Mouse (Mus musculus) limb, embryonic 14.5 days (tissue): ENCODE measurements around the gene Ppp1r26. TPM values are rescaled to one million over a fixed set of nuclear protein-coding genes. Genes with fewer than 3 reads are reported as not detected.

Experiments
- ATAC-seq: fragments of 200-750 bp; cut with Nextera tagmentation; 2 replicates; pipeline ENCODE4 v1.8.0; 2017; ENCODE audit warnings: low read depth, moderate number of reproducible peaks, moderate TSS enrichment; ENCODE audit not compliant: low FRiP score
- DNase-seq: peaks from one replicate; pipeline ENCODE4 v3.0.0-alpha.2; 2015; ENCODE audit warnings: low spot score
- H3K27ac ChIP-seq: fragments of 300-500 bp; sonication (generic); replicated peaks from 2 replicates; pipeline ENCODE4 v1.5.1; 2014; ENCODE audit warnings: low read depth, mild to moderate bottlenecking, low read length, moderate library complexity, mixed read lengths
- H3K27me3 ChIP-seq: fragments of 300-500 bp; sonication (generic); 2 replicates; pipeline ENCODE4 v1.6.1; 2014; ENCODE audit warnings: low read length, mixed read lengths; ENCODE audit not compliant: control insufficient read depth, insufficient read depth
- H3K36me3 ChIP-seq: fragments of 300-500 bp; sonication (generic); 2 replicates; pipeline ENCODE4 v1.6.1; 2014; ENCODE audit warnings: mild to moderate bottlenecking, low read length, moderate library complexity, mixed read lengths; ENCODE audit not compliant: control insufficient read depth, insufficient read depth
- H3K4me1 ChIP-seq: fragments of 300-500 bp; sonication (generic); 2 replicates; pipeline ENCODE4 v1.6.1; 2014; ENCODE audit warnings: antibody characterized with exemption, low read length, mixed read lengths; ENCODE audit not compliant: control insufficient read depth, insufficient read depth
- H3K4me2 ChIP-seq: fragments of 300-500 bp; sonication (generic); replicated peaks from 2 replicates; pipeline ENCODE4 v1.6.1; 2014; ENCODE audit warnings: low read depth, mild to moderate bottlenecking, low read length, moderate library complexity; ENCODE audit not compliant: severe bottlenecking
- H3K4me3 ChIP-seq: fragments of 300-500 bp; sonication (generic); replicated peaks from 2 replicates; pipeline ENCODE4 v1.5.1; 2014; ENCODE audit warnings: low read length
- H3K9ac ChIP-seq: fragments of 300-500 bp; sonication (generic); 2 replicates; pipeline ENCODE4 v1.6.1; 2014; ENCODE audit warnings: mild to moderate bottlenecking, low read depth, low read length, moderate library complexity; ENCODE audit not compliant: severe bottlenecking
- H3K9me3 ChIP-seq: fragments of 300-500 bp; sonication (generic); 2 replicates; pipeline ENCODE4 v1.6.1; 2016; ENCODE audit warnings: low read length; ENCODE audit not compliant: control insufficient read depth
- POLR2A ChIP-seq: fragments of 200-500 bp; IDR thresholded peaks from 2 replicates; pipeline ENCODE4 v1.8.0; 2012; ENCODE audit warnings: inconsistent platforms, mild to moderate bottlenecking, moderate library complexity, borderline replicate concordance; ENCODE audit not compliant: insufficient read depth, insufficient read length; ENCODE audit errors: extremely low read depth
- WGBS: fragments of 180-500 bp; shearing (Covaris S2); extraction: QIAGEN DNeasy Blood & Tissue Kit; methylation state at CpG from one replicate; pipeline ENCODE4 v1.1.7; 2014; 5-methylcytosine and 5-hydroxymethylcytosine counted together
- polyA plus RNA-seq, 2 experiments: library from polyadenylated mRNA; depleted of rRNA in 1 of 2; stranded (reverse) in 1 of 2; unstranded in 1 of 2; fragments of >200 nt; fragmentation: Nextera tagmentation in 1 of 2; extraction: Ambion mirVana in 1 of 2; gene quantifications; 2 replicates each; pipeline versions ENCODE4 v1.2.1 to v1.2.3; 2012 to 2014

Ppp1r26 gene
- polyA plus RNA-seq, 2 experiments: 4.9 to 12.9 TPM

GRCm38 (mm10) chr2:28407796-28408195 is 38.8 kb upstream of the Ppp1r26 start:
- no peak for ATAC-seq
- TF ChIP-seq POLR2A: no peak
- Histone ChIP-seq H3K9me3 (no peaks in the 10 kb centered on the region), H3K4me1 (no peaks in the 10 kb centered on the region), H3K4me3 (no peak overlapping the region), H3K27ac (no peak overlapping the region), H3K4me2 (no peak overlapping the region), H3K36me3 (no peaks in the 10 kb centered on the region), H3K27me3 (no peaks in the 10 kb centered on the region), H3K9ac (no peak overlapping the region)
- DNase-seq: no peak
- WGBS: 64% methylated on average over 7 of the region's 7 CpGs

- Histone ChIP-seq H3K9me3 (no peaks in the 10 kb centered on the region), H3K36me3 (no peaks in the 10 kb centered on the region), H3K4me1 (no peaks in the 10 kb centered on the region), H3K27me3 (no peaks in the 10 kb centered on the region), H3K4me3 (no peak overlapping the region), H3K9ac (no peak overlapping the region), H3K27ac (no peak overlapping the region), H3K4me2 (no peak overlapping the region)
- WGBS: 63% methylated on average over 4 of the region's 4 CpGs
- no peak for TF ChIP-seq POLR2A
- no peak for DNase-seq
- ATAC-seq: no peak
These were observed 37.5 kb upstream of the Ppp1r26 start for GRCm38 (mm10) chr2:28409144-28409543.

GRCm38 (mm10) chr2:28409566-28409965 is 37.0 kb upstream of the Ppp1r26 start:
- WGBS: 70% methylated on average over 3 of the region's 3 CpGs
- no peaks in the 10 kb centered on the region for H3K9me3 ChIP-seq
- H3K9ac ChIP-seq: no peak overlapping the region
- H3K36me3 ChIP-seq: no peaks in the 10 kb centered on the region
- no peaks in the 10 kb centered on the region for H3K4me1 ChIP-seq
- TF ChIP-seq POLR2A: no peak
- H3K27ac ChIP-seq: no peak overlapping the region
- no peak overlapping the region for H3K4me3 ChIP-seq
- ATAC-seq: no peak
- no peak for DNase-seq
- no peak overlapping the region for H3K4me2 ChIP-seq
- no peaks in the 10 kb centered on the region for H3K27me3 ChIP-seq

DNA sequence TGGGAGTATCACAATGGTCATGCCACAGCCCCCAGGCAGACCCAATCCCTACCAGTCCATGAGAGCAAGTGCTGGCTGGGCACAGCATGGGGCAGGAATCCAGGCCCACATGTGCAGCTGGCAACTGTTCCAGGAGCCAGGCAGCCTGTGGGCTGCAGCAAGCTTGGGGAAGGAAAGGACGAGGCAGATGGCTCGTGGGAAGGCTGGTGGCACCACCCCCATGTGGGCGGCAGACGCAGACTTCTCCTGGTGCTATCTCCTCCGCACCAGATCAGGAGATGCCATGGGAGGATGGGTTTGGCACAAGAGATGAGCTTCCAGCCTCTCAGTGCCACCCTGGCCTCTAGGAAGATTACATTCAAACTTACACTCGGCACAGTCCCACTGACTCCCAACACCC is 33.7 kb upstream of the Ppp1r26 start:
- Histone ChIP-seq H3K27ac (no peak overlapping the region), H3K4me2 (no peak overlapping the region), H3K4me1 (peaks cover 3% of the 10 kb centered on the region; the same call in 1 of the 2 replicates), H3K9me3 (no peaks in the 10 kb centered on the region), H3K27me3 (no peaks in the 10 kb centered on the region), H3K9ac (no peak overlapping the region), H3K4me3 (no peak overlapping the region), H3K36me3 (no peaks in the 10 kb centered on the region)
- ATAC-seq (no peak), DNase-seq (no peak)
- no peak for TF ChIP-seq POLR2A
- WGBS: 87% methylated on average over 6 of the region's 6 CpGs

- no peak overlapping the region for H3K4me2 ChIP-seq
- DNase-seq (no peak), ATAC-seq (no peak)
- no peak for TF ChIP-seq POLR2A
- H3K9me3 ChIP-seq: no peaks in the 10 kb centered on the region
- no peak overlapping the region for H3K9ac ChIP-seq
- 79% methylated on average over 5 of the region's 5 CpGs for WGBS
- no peaks in the 10 kb centered on the region for H3K27me3 ChIP-seq
- H3K27ac ChIP-seq: no peak overlapping the region
- no peaks in the 10 kb centered on the region for H3K36me3 ChIP-seq
- H3K4me3 ChIP-seq: no peak overlapping the region
- peaks cover 3% of the 10 kb centered on the region; the same call in 1 of the 2 replicates for H3K4me1 ChIP-seq
These were observed 32.4 kb upstream of the Ppp1r26 start for GRCm38 (mm10) chr2:28414116-28414756.

DNA sequence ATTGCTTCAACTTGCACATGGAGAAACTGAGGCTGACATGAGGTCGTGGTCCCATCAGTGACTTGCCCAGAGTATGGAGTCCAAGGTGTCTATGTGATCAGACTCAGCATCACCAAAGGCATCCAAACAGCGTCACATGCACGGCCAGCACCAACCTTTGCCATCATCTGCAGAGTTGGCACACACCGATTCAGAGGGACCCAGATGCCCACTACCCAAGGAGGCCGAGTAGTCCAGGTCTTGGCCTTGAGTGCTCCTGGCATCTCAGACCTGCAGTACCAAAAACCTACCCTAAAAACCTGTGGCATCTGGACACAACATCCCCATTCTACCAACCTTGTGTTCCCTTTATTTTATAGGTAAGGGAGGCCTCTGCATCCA is 31.9 kb upstream of the Ppp1r26 start:
- Histone ChIP-seq H3K9me3 (no peaks in the 10 kb centered on the region), H3K4me2 (no peak overlapping the region), H3K4me1 (peaks cover 3% of the 10 kb centered on the region; the same call in 1 of the 2 replicates), H3K9ac (no peak overlapping the region), H3K27ac (no peak overlapping the region), H3K27me3 (no peaks in the 10 kb centered on the region), H3K36me3 (no peaks in the 10 kb centered on the region), H3K4me3 (no peak overlapping the region)
- no peak for TF ChIP-seq POLR2A
- WGBS: 97% methylated on average over 5 of the region's 5 CpGs
- DNase-seq (no peak), ATAC-seq (no peak)
